Comparison of ENCODE assay signal across 25 mouse cellular contexts in genomic region chr9:92384401-92384800, GRCm38 (mm10).
DNase-seq lines count a peak whose midpoint lies in the region; ATAC-seq and TF ChIP-seq lines count a peak whose summit lies in the region.
"Had no signal": no experiment of that assay in that cellular context is flagged by ENCODE, and none has a peak within 500 bp of the region (broad histone marks: within the 10 kb centered on the region; RNA-seq: fewer than 3 reads in every experiment).

No protein-coding gene starts in this region.

- H3K4me3 ChIP-seq in G1E (ENCODE audit: low read depth, low read length), result no peak overlapping the region
- H3K4me3 ChIP-seq: forebrain, embryonic 10.5 days; gastrocnemius, adult 2 months; heart, embryonic 13.5 days; hindbrain, embryonic 15.5 days; layer of hippocampus, adult 2 months; left cerebral cortex, adult 2 months; midbrain, embryonic 15.5 days; neural tube, embryonic 12.5 days had no signal

- H3K9me3 ChIP-seq in G1E (replicated peaks), result no peaks in the 10 kb centered on the region
- H3K9me3 ChIP-seq: forebrain, embryonic 10.5 days; heart, embryonic 13.5 days; hindbrain, embryonic 15.5 days; midbrain, embryonic 15.5 days; neural tube, embryonic 12.5 days had no signal

- peak; percentile 67 for DNase-seq in 3T3-L1 (ENCODE audit: low read depth, low spot score)
- no peak for DNase-seq in G1E (ENCODE audit: low spot score)
- no peak for DNase-seq in cerebellum, postnatal 14 days
- no peak for DNase-seq in left cerebral cortex, adult 11 months (ENCODE audit: low spot score)
- DNase-seq in thymus, postnatal 14 days, result no peak
- DNase-seq in kidney, adult 11 months, result no peak
- DNase-seq: adrenal gland, adult 8-10 months; cerebellum, postnatal 10 days; embryo, embryonic 11 days; forebrain, postnatal 0 days; gastrocnemius, adult 2 months; heart, adult 18-20 months; kidney, postnatal 14 days; lung, adult 18-20 months; lung, postnatal 14 days; thymus, postnatal 4 days had no signal

- H3K4me1 ChIP-seq in G1E (ENCODE audit: insufficient read depth, low read depth, low read length), result no peaks in the 10 kb centered on the region
- H3K4me1 ChIP-seq: forebrain, embryonic 10.5 days; heart, embryonic 13.5 days; hindbrain, embryonic 15.5 days; midbrain, embryonic 15.5 days; neural tube, embryonic 12.5 days had no signal

- TF ChIP-seq CTCF in G1E (IDR thresholded peaks at IDR 0.05; ENCODE audit: low read depth, low read length), result no peak

- H3K36me3 ChIP-seq in G1E (replicated peaks), result no peaks in the 10 kb centered on the region
- H3K36me3 ChIP-seq: forebrain, embryonic 10.5 days; heart, embryonic 13.5 days; hindbrain, embryonic 15.5 days; midbrain, embryonic 15.5 days; neural tube, embryonic 12.5 days had no signal

- H3K27me3 ChIP-seq in G1E (ENCODE audit: insufficient read depth, low read length), result no peaks in the 10 kb centered on the region
- H3K27me3 ChIP-seq: heart, embryonic 13.5 days; hindbrain, embryonic 15.5 days; midbrain, embryonic 15.5 days; neural tube, embryonic 12.5 days had no signal

- peak; percentile 30; the same call in 1 of the 2 replicates for ATAC-seq in G1E (ENCODE audit: extremely low read depth, insufficient number of reproducible peaks, low FRiP score, poor library complexity, severe bottlenecking)
- ATAC-seq in common myeloid progenitor, adult 5-6 weeks (replicated peaks; ENCODE audit: low read depth, poor library complexity, severe bottlenecking), result peak; percentile 85
- ATAC-seq in megakaryocyte progenitor cell, adult 5-6 weeks (replicated peaks; ENCODE audit: poor library complexity), result peak; percentile 73
- ATAC-seq: forebrain, postnatal 0 days; midbrain, embryonic 15.5 days had no signal

Comparison
In these comparisons a context has a peak if more than half of its experiments do, and no peak if none do; other contexts are left out.
1. ATAC-seq: peak in every context shown above with its lines; median percentile 85 in common myeloid progenitor, adult 5-6 weeks; 73 in megakaryocyte progenitor cell, adult 5-6 weeks; 30 in G1E.